Mouse (Mus musculus): Measurements from ENCODE around the gene Pik3c2g.

The Pik3c2g gene

DNA sequence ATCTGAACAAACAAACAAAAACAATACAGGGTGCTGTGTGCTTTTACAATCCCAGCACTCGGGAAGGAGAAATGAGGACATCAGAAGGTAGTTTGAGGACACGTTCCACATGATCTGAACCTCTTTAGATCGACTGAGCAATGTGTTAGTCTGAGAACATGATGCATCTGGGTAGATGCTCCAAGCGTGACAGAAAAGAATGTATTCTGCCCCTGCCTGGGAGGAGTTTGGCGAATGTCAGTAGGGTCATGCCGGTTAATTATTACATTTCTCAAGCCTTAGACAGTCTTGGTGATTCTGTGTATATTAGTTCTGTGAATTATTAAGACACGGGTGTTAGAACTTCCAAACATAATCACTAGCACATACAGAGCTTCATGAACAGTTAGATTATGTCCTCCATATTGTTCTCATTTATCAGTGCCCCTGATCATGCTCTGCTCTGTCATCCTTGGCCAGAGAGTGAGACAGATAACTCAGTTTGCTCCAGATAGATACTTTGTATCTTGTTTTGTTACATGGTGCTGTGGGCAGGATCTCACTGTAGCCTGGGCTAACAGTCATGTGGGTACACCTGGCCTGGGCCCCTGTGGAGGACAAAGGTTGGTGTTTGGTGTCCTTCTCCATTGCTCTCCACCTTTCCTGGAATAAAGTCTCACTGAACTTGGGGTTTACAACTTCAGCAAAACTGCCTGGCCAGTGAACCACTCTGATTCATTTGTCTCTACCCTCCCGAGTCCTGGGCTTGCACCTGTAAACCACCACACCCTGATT, 360.3 kb downstream of the Pik3c2g start:
- no peak for DNase-seq

DNA sequence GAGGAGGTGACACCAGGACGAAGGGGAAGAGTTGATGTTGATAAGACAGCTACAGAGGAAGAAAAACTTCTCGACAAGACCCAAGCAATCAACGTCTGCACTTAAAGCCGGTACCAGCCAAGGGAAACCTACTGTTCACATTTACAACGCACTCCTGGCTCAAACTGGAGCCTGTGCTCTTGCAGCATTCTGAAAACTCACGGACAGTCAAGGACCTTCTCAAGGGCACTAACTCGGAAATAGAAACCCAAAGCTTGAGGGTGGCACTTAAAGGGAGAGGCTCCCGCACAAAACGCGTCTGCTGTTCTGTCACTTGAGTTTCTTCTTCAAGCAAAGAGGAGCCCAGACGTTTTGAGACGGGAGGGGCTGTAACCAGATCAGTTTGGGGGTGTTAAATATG, 366.6 kb downstream of the Pik3c2g start:
- DNase-seq = no peak

DNA sequence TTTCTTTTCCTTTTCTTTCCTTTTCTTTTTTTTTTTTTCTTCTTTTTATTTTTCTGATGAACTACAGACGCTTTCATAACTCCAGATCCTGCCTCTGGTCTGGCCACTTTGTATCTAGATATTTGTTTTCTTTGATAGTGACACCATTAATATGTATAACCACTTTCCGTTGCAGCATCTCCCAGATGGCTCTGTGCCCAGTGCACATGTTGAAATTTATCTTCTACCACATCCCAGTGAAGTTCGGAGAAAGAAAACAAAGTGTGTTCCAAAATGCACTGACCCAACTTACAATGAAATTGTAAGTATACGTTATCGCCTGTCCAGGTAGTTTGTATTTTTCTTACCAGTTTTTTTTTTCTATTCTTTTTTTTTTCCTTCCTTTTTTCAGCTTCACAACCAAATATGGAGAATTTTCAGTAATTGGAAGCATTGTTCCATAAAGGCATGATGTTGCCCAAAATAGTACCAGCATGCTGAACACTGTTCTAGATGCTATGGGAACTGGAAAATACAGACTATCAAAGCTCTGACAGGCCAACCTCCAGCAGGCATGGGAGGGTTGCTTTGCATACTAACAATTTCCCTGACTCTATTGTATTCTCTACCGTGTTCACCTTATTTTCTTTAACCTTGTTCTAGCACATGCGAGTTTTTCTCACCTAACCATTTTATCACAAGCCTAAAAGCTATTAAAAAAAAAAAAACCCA, 370.7 kb downstream of the Pik3c2g start:
- DNase-seq = no peak

DNA sequence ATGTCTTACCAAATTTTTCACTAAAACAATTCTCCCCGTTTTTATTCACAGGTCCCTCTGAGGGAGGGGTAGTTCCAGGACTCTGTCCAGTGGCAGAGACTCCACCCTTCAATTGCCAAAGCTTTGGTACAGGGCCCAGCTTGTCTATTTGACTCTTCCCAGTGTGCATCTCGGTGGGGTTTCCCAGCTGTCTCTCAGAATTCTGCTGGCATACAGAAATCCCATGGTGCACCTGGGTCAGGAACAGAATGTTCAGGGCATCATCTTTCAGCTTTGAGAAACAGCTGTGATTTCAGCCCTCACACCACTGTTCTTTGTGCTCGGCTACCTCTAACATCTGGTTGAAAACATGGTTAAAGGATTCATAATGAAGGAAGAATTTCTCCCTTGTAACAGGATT, 376.8 kb downstream of the Pik3c2g start:
- no peak for DNase-seq

DNA sequence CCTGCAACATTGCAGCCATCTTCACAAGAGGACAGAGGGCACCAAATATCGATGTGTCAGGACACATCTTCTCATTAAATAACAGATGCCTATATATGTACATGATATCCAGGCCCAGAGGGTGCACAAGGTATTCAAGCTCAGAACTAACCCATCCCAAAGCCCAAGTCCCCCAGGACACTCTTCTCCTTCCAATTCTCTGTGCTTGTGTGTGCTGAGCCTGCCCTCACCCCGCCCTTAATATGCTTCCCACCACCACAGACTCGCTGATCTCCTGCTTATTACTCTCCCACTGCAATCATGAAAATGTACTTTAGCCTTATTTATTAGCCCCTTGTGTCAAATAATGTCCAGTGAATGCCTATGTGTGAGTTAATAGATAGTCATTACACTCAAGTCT, 377.9 kb downstream of the Pik3c2g start:
- DNase-seq = no peak

DNA sequence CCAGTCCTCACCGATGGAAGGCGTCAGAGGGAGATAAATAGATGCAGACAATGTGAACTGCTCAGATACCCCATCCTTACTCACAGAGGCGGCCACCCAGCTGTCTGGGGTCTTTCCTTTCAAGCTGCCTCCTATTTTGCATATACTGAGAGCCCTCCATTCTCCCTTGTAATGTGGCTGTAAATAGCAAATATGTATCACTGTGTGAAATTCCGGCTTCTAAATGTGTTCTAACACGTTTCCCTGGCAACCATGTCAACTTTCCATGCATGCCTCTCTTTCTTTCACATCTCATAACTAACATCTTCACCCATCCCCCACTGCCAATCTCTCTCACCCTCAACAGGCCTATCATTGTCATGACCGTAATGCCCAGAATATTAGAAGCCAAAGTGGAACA, 379.7 kb downstream of the Pik3c2g start:
- no peak for DNase-seq

DNA sequence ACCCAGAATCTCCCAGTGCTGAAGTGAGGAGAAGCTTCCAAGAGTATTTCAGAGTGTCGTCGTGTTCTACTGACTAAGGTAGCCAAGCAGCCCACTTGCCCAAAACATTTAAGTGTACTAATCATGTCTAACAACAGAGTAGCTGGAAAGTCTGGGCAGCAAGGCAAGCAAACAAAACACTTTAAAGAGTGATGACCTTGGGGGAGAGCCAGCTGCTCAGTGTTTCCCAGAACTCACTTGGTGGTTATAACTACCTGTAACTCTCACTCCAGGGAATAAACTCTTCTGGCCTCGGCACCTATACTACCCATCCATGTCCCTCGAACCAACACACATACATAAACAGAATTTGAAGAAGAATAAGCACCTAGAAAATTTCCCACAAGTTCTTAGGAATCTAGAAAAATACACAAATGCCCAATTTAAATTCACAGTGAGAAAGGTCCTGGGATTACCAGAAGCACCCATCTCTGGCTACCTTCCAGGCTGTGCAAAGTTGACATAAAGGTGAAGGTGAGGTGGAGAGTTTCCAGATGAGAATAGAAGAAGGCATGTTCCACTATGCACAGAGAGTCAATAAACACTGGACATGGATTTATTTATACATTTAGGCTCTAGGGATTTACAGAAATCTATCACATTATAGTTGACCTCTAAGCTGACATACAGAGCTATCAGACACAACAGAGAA, 384.7 kb downstream of the Pik3c2g start:
- DNase-seq = no peak

DNA sequence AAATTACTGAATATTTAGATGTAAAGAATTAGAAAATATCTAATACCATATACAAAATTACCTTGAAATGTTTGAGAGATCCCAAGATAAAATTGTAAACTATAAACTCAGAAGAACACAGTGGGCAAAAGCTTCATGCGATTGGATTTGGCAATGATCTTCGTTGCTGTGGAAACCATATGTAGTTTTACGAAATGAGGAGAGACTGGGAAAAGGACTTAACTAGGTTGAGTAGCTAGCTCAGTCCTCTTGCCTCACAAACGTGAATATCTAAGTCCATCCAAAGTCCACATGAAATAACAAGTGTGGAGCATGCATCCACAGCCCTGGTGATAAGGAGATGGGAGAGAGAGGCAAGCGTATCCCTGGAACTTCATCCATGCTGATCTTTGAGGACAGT, 387.6 kb downstream of the Pik3c2g start:
- no peak for DNase-seq

DNA sequence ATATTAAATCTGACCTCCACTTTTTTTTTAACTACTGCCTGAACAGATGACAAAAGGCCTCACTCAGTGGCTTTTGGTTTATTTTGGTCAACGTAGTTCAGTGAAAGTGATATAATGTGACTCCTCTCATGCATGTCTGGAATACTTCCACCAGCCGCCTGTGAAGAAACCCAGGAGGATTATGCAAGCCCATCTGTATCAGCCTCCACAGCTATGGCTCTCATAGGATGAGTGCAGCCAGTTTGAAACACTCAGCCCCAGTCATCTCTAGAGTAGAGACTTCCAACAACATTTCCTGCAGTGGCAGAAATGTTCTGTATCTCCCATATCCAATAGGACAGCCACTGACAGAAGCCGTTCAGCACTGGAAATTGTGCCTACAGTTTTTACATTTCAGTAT, 391.1 kb downstream of the Pik3c2g start:
- no peak for DNase-seq

DNA sequence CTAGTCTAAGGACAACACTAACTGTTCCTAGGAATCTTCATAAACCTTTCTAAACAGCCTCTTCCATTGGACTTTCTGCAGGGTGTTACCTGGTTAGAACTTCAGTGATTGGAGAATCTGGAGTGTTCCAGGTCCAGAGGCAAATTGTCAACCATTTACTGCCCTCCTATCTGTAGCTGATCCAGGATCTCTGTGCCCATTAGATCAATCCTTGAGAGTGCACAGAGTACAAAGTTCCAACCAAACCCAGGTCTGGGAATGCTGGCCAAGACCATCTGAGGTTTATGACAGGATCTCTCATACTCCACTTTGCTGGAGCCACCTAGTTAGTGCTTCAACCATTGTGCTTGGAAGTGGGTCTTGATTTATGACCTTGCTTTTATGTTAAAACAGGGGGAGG, 394.0 kb downstream of the Pik3c2g start:
- no peak for DNase-seq

DNA sequence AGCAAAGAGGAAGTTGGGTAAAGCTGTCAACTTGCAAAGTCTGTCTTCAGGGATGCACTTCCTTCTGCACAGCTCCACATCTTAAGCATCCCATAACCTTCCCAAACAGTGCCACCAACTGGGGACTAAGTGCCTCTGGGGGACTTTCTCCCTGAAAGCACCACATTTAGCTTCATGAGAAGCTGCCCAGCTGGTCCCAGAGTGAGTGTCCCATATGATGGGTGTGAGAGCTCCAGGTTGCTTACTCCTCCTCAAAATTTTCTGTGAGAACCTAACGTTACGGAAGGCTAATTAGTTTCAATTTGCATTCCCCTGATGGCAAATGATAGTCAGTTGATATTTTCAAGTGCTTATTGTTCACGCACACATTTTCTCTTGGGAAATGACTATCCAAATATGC, 397.0 kb downstream of the Pik3c2g start:
- no peak for DNase-seq

DNA sequence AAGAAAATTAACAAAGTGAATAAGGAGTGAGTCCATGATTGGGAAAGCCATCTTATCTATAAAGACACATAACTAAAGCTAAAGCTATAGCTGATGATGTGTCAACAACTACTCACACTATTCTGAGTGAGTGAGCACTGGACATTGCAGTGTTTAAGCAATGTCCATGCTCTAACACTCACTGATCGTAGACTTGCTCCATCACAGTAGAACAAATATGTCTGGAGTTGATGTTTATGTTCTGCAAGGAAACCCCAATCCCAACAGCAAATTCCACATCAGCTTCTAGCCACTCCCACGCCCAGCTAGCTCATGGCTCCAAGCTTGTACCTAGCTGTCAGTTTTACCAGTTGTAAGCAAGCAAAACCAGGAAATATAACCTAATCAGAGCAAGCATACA, 399.5 kb downstream of the Pik3c2g start:
- no peak for DNase-seq

DNA sequence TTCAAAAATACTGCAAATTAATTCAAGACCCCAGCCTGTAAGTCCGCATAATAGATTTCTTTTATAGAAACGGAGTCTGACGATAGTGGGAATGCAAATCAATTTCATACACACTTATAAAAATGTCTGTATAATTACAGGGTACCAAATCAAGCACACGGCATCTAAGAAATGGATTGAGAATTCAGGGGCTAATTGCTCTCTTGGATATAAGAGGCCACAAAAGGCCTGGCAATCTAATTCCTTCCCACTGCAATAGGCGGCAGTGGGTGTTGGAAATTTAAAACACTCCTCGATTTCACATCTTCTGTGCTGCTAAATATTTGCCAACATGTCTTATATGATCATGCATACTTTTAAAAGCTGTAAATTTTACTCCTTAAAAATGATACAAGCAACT, 402.1 kb downstream of the Pik3c2g start:
- DNase-seq = no peak

DNA sequence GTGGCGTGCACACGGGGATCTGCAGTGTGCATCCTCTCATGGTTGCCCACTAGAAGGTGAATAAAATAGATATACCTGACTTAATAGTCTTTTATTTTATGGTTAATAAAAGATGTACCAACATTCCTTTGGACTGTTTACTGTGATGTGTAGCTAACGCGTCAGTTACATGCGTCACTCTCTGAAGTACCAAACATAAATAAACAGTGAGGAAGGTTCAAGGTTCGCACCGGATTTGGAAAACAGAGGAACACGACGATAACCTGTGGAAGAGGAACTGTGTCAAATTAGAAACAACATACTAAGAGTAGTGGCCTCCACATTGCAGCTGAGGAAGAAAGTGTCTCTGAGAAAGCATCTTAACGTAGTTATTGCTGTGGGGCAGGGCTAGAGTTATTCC, 402.6 kb downstream of the Pik3c2g start:
- DNase-seq = no peak

DNA sequence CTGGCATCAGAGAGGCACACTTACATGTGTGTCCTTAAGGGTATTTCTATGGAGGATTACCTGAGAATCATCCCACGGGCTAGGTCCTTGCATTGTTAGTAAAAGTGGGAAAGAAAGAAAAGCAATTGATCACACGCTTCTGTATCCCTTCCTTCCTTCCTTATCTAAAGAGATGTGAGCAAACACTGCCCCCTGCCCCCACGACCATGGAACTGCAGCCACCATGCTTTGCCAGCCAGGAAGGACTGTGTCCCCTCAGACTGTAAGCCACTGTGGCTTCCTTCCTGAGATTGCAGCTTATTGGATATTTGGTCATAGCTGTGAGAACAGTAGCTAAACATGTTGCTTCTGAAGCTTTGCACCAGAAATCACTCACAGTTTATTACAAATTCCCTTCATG, 418.2 kb downstream of the Pik3c2g start:
- no peak for DNase-seq

All from cerebellum, adult 9-10 months (tissue).